Mouse (Mus musculus): ENCODE data around the gene Ephb4.

DNA sequence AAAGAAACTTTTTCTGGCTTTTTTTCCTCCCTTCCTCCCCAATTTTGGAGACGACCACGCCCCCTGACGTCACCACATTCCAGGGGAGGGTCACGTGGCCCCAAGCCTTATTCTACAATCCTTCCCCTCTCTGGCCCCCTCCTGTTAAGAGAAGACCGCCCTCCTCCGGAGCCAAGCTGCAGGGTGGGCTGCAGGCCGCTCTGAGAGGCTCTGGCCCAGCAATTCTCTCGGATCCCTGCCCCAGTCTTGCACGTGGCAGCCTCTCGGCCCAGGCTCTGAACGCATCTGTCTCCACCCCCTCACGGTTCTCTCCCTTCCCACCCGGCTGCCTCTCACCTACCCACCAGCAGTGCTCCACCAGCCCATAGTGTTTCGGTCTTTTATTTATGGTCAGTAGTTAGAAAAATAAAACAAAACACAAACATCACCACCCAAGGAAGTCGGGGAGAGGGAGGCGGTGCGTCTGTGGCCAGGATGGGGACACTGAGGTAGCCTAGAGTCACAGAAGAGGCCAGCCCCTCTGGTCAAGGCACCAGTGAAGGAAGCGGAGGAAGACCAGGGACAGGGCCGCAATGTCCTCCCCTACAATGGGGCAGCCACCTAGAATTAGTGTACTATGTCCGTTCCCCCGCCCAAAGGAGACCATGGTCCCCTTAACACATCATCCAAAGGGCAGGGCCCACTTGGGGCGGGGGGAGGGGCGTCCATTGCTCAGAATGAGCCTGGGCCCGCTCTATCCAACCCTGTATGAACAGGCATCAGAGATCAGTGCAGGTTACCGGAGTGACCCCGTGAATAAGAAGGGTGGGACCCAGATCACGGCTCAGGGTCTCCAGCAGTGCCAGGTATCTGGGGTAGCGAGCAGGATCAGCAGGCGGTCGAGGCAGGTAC is 35.5 kb upstream of the Ephb4 start, which contains the start of gene Trip6:
- no peak for TF ChIP-seq CTCF (IDR thresholded peaks at IDR 0.05; ENCODE audit: extremely low read depth, insufficient read depth, low read length)
- TF ChIP-seq POLR2A (IDR thresholded peaks at IDR 0.05; ENCODE audit: extremely low read depth, insufficient read depth, low read length) = no peak; the same call in 1 of the 2 replicates

Measured in cortical plate, adult 2 months (tissue).